Mouse (Mus musculus): ENCODE results near the gene Barhl1.

DNA sequence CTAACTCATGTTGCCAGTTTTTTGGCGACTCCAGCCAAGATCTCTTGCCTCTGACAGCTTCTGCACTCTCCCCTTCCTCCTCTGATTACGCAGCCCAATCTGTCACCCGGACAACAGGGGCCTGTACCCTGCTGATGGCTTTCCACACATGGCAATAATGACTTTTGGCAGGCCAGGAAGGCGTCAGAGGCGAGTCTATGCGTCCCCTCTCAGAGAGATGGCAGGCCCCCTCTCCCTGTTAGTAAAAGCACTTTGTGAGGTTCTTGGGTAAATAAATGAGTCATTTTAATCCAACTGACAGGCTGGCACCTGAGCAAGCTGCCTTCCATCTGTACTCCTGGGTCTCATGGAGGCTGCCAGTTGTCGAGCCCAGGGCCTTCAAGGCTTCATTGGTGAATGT is 49.0 kb downstream of the Barhl1 start:
- TF ChIP-seq POLR2A (IDR thresholded peaks at IDR 0.05; ENCODE audit: insufficient read length, low read depth): no peak
- no peak for TF ChIP-seq TCF12 (IDR thresholded peaks at IDR 0.05; ENCODE audit: insufficient read depth, poor library complexity, severe bottlenecking)
- TF ChIP-seq CEBPB (IDR thresholded peaks at IDR 0.05; ENCODE audit: insufficient read depth, poor library complexity, severe bottlenecking): no peak
- no peak for TF ChIP-seq REST (IDR thresholded peaks at IDR 0.05; ENCODE audit: insufficient read depth, insufficient read length)
- TF ChIP-seq E2F4 (IDR thresholded peaks at IDR 0.05; ENCODE audit: insufficient read depth): no peak
- TF ChIP-seq POLR2AphosphoS2 (IDR thresholded peaks at IDR 0.05; ENCODE audit: insufficient read length, low read depth): no peak
- no peak for TF ChIP-seq USF1 (IDR thresholded peaks at IDR 0.05; ENCODE audit: low read depth)
- no peak for TF ChIP-seq MAX (IDR thresholded peaks at IDR 0.05; ENCODE audit: low read depth)

All from myocyte (in vitro differentiated cells).